Mouse (Mus musculus) embryonic fibroblast, embryonic 13.5 days (primary cell): Measurements from ENCODE around the gene Olfr1513.

Experiments used
- CTCF ChIP-seq: IDR thresholded peaks from 2 replicates; pipeline ENCODE4 v1.5.1; 2011; ENCODE audit warnings: mild to moderate bottlenecking, control low read depth, low read length, moderate library complexity, borderline replicate concordance; ENCODE audit not compliant: insufficient read depth
- POLR2A ChIP-seq: IDR thresholded peaks from 2 replicates; pipeline ENCODE4 v1.6.1; 2011; ENCODE audit warnings: low read depth, mild to moderate bottlenecking, control low read depth, low read length, moderate library complexity

- TF ChIP-seq POLR2A: no peak
- TF ChIP-seq CTCF: no peak
Measured at GRCm38 (mm10) chr14:52368741-52369140, 12.5 kb upstream of the Olfr1513 start.
